Mouse (Mus musculus): Measurements from ENCODE around the gene Urgcp. TPM values are rescaled to one million over a fixed set of nuclear protein-coding genes. Genes with fewer than 3 reads are reported as not detected.

Gene Urgcp
- 30.4 TPM for polyA plus RNA-seq (2017; shearing (Covaris generic))

DNA sequence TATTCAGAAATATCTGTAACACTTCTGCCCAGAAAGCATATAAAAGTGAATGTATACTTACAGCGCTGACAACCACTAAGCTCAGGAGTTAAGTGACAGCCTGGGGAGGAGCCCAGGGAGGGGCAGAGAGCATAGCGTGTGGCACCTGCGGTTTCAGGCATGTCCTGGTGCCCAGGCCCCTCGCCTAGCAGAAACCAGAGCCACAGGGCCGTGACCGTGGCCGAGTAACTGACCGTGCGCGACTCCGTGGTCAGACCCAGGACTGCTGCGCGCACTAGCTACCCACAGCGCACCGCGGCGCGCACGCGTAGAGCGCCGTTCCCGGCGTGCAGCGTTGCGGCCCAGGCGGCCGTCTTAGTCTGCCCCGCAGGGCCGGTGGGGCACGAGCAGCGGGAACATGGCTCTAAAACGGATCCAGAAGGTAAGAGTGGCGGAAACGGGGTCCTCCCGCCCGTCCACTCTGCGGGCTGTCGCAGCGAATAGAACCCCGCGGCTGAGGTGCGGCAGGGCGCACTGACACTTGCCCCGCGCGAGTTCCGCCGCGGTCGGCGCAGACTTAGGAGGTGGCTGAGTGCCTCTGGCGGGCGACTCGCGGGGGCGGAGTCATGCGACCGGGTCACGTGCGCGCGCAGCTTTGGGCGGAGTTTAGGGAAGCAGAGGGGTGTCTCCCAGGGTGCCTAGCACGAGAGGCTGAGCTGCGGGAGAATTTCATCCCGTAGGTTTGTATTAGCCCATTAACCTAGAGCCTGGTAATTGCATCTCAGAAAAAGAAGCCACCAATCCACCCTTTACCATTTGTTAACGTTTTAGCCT is at the start of gene Urgcp:
TSS of gene Urgcp (minus strand) at position 557 of the 813 bp plus-strand sequence.

DNA sequence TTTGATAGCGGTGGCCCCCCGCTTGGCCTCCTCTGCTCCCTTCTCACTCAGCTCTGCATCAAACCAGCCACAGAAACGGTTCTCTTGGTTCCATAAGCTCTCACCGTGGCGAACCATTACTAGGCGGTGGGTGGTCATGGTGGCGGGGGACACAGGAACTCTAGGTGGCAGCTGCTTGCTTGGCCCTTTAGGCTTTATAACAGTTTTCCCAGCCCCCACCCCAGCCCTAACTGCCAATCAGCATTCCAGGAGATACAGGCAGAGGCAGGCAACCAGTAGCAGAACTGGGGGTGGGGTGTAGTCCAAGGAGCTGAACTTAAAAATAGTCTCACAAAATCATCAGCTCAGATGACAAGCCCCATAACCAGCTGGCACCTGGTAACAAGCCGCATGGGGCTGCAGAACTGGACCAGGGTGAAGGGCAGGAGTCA is 41.4 kb upstream of the Urgcp start, which contains the start of gene Pgam2:
TSS of gene Pgam2 (minus strand) at position 183 of the 431 bp plus-strand sequence.

GRCm38 (mm10) chr11:5788056-5789014 is 26.2 kb upstream of the Urgcp start, which contains the start of gene Dbnl:
Dbnl (plus strand) TSS chr11:5788488.

DNA sequence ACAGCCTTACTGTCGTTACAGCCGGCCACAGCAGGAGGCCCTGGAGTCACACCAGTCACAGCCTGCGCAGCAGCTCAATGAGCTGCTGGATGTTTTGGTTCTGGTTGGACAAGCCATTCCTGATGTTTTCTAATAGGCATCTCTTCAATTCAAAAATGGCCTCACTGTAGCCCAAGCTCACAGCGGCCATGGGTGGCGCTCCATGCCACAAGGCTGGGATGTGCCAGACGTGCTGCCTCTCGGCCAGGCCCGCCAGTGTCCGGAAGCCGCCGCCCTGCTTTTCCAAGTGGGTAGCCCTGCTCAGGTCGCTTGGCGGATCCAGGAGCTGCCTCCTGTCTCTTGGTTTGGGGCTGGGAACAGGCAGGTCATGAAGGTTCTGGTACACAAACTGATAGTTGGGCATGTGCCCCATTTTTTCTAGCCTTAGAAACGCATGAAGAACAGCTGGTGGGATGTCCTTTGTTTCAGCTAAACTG is 46.5 kb downstream of the Urgcp start, which contains the start of gene Mrps24:
TSS of gene Mrps24 (minus strand) at position 51 of the 476 bp plus-strand sequence.

Other genes starting within 250 kb of the Urgcp start
- gene Xbp1, start 241.7 kb downstream of the Urgcp start, polyA plus RNA-seq (2017; shearing (Covaris generic)), result 155 TPM
- gene Ccdc117, start 220.2 kb downstream of the Urgcp start, polyA plus RNA-seq (2017; shearing (Covaris generic)), result 29.7 TPM
- not detected for gene Ankrd36, start 192.7 kb downstream of the Urgcp start, polyA plus RNA-seq (2017; shearing (Covaris generic))
- 164 TPM for gene Mrps24, start 46.7 kb downstream of the Urgcp start, polyA plus RNA-seq (2017; shearing (Covaris generic))
- 275 TPM for gene Dbnl, start 26.1 kb upstream of the Urgcp start, polyA plus RNA-seq (2017; shearing (Covaris generic))
- gene Pgam2, start 41.4 kb upstream of the Urgcp start, polyA plus RNA-seq (2017; shearing (Covaris generic)), result 4.0 TPM
- gene Polm, start 75.6 kb upstream of the Urgcp start, polyA plus RNA-seq (2017; shearing (Covaris generic)), result 37.2 TPM
- 0.47 TPM for gene Aebp1, start 99.6 kb upstream of the Urgcp start, polyA plus RNA-seq (2017; shearing (Covaris generic))
- gene Pold2, start 115.9 kb upstream of the Urgcp start, polyA plus RNA-seq (2017; shearing (Covaris generic)), result 76.0 TPM
- not detected for gene Myl7, start 136.4 kb upstream of the Urgcp start, polyA plus RNA-seq (2017; shearing (Covaris generic))
- gene Gck, start 187.7 kb upstream of the Urgcp start, polyA plus RNA-seq (2017; shearing (Covaris generic)), result not detected
- gene Ykt6, start 193.3 kb upstream of the Urgcp start, polyA plus RNA-seq (2017; shearing (Covaris generic)), result 48.0 TPM